Mouse (Mus musculus) right cerebral cortex, adult 18-20 months (tissue): ENCODE measurements at regions not wholly inside any gene's neighbourhood (a gene's known extent, or its start where the extent isn't known, plus 50 kb on each side); places are given as distances from the start of the nearest gene placed in this dataset.

Experiments used
- DNase-seq: peaks from one replicate; pipeline ENCODE4 v3.0.0; 2022; ENCODE audit warnings: mixed read lengths

DNA sequence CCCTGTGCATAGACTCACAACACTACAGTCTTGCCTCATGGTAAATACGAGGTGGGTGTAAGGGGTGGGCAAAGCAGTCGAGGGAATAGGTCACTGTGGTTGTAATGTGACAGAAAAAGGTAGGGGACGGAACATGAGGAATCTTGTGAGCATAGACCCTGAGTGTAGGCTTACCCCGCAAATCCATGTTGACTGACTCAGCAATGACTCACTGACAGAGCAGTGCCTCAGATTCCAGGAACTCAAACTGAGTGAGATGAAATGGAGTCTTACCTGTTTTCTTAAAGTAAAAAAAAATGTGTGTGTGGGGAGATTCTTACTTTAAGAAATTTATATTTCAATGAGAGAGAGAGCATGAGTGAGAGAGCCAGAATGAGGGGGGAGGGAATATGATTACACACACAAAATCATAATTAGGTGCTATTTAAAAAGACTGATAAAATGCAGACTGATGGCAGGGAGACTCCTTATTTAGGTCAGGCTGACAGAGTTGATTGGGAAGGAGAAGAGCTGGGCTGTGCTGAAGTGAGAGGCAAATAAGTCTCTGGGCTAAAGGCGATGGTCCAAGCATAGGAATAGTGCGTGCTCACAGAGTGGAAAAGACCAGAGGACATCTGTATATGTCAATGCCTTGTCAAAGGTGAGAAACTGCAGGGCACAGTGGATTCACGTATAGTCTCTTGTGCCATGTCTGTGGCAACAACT is 631.0 kb upstream of the Fam160b2 start:
- DNase-seq, result peak; percentile 27

DNA sequence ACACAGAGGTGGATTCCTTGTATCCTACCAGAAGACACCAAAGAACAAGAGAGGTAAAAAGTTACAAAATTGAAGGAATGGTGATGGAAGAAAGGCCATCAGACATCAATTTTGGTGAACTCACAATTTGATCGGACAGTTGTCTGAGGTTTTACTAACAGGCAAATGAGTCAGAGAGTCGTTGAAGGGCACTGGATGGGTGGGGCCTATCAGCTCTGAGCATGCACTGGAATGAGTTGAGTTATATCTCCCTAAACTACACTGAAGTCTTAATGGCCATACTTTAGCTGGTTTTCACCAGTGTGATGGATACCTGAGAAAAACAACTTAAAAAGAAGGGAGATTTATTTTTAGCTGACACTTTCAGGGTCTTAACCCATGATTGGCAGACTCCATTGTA is 630.3 kb upstream of the Fam160b2 start:
- DNase-seq, result no peak

DNA sequence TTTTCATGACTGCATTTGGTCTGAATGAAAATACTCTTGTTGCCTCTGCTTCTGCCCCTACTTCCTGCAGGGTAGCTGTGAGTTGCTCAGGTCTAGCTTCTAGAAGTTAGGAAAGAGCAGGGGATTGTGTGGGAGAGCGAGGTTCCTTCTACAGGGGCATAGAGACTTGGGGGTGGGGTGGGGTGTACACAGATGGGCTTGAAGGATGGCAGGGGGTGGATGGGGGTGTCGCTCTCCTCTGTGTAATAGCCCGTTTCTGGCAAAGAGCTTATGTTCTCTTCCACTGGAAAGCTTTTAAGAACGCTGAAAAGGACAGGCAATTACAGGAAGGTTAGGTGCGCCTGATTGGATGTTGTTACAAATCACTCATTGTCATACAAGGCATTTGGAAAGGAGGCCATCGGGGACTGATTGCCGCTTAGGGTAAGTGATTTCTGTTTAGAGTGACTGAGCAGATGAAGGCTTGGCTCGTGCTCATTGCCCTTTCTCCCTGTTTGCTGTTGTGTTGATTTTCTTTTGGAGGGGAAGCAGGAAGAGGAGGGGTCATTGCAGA is 629.3 kb upstream of the Fam160b2 start:
- DNase-seq, result no peak

DNA sequence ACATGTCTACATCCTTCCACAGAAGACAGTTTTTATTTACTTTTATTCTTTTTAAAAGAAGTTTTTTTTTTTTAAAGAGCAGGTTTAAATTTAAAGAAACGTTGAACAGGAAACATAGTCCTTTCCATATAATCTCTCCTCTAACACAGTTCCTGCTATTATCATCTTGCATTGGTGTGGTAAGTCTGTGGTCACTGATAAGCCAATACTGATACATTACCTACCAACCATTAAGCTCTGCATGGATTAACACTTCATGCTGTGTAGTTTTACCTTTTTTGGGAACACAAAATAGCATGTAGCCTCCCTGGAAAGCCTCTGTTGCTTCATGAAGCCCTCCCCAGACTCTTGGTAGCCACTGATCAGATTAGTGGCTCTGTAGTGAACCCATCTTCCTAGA is 617.4 kb upstream of the Fam160b2 start:
- no peak for DNase-seq

DNA sequence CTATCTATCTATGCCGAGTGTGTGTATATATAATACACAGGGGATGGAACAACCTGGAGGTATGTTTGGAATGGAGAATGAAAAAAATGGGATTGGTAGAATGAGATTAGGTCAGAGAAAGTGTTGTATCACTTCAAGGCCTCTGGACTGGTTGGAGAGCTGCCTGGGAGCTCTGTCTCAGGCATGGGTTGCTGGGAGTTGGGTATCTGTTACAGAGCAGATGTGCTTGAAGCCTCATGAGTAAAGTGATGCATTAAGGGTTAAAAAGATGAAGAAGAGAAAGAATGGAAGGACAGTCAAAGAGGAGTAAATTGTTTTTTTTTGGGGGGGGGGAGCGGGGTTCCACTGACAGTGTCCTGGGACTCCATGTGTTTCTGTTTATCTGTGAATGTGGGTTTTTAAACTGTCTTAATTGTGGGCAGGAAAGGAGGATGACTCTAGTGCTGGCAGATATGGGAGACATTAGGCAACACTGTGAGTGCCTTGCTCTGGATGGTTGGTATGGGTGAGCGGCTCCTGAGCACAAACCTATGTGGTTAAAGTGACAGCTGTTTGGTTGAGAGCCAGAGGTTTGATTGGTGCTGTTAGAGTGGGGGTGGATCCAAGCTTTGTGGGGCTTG is 611.8 kb upstream of the Fam160b2 start:
- no peak for DNase-seq

DNA sequence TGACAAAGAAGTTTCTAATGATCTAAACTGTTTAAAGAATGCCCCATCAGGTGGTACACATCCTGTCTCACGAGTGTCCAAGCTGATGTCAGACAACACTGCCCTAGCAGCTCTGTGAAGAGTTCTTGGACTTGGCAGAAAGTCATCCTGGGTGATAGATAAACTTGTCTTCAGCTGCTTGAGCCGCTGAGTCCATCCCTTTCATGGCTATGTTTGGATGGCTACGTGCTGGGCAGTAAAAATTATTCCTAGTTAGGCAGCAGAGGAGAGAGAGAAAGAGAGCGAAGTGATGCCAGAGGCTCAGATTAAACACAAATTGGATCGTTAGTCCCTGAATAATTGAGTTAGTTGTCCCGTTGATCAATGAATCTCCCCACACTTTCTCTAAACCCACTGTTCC is 603.8 kb upstream of the Fam160b2 start:
- no peak for DNase-seq

DNA sequence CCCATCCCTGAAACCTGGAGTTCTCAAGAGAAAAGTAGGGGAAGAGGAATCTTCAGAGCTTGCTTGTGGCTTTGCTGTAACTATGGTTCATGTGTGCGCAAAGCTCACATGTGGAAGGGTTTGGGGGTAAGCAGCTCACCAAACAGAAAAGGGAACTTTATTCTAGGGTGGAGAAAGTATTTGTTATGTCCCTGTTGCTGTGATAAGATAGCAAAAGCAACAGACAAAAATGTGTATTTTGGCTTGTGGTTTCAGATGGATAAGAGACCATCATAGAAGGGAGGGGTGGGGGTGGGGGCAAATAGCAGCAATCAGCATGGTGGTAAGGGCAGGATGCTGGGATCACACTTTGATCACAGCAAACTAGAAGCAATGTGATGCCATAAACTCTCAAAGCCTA is 601.3 kb upstream of the Fam160b2 start:
- no peak for DNase-seq

DNA sequence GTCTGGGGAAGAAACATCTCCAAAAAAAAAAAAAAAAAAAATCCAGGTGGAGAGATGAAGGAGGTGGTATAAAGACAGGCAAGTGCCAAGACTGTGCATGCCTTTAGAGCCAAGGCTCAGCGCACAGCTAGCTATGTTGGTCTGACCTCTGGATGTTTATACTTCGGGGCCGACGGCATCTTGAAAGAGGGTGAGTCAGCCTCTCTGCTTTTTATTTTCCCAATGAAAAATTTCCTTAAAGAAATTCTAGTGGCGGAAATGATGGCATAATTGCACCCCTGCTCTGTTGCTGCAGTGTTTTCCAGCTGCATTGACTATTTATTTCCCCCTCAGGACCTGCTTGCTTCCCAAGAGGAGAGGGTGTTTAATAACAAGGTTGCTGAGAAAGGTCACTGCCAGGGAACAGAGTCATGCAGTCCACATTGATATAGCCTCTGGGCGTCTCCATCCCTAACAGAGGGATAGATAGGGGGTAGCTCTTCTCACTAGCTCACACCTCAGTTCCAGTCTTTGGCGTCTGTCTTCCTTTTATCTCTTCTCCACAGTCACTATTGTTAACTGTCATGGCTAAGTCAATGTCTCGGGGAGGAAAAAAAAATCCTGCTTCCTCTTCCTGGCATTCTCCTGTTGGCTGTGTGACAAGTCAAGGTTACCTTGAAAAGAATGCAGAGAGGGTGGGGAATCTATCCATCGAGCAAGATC is 599.7 kb upstream of the Fam160b2 start:
- no peak for DNase-seq

DNA sequence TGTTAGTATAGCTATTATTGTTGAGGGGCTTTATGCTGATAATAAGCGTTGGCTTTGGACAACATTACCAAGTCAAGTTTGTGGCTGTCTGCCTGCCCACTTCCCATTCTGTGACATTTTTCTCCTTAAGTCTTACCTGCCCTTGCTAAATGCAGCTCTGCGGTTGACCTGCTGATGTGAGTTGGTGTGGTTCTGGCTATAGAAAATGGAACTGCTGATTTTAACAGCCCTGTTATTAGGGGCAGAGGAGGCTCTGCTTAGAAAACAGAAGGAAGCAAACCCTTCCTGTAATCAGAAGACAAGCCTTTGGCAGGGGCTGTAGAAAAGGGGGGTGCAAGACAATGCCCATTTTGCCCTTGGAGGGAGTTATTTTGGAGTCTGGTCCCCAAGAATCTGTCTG is 594.6 kb upstream of the Fam160b2 start:
- no peak for DNase-seq

DNA sequence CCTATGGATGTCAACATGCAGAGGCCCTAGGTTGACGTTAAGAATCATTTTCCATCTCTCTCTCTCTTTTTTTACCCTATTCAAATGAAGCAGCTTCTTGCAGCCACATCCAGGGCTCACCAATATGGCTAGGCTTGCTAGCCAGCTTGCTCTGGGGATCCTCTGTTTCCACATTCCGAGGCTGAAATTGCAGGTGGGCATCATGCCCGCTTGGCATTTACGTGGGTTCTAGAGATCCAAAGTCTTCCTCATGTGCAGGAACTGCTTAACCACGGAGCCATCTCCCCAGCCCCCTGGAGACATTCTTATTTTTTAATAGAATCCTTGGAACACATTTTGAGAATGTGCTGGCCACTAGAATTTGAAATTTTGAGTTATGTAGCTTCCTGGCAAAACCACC is 592.9 kb upstream of the Fam160b2 start:
- DNase-seq, result no peak

DNA sequence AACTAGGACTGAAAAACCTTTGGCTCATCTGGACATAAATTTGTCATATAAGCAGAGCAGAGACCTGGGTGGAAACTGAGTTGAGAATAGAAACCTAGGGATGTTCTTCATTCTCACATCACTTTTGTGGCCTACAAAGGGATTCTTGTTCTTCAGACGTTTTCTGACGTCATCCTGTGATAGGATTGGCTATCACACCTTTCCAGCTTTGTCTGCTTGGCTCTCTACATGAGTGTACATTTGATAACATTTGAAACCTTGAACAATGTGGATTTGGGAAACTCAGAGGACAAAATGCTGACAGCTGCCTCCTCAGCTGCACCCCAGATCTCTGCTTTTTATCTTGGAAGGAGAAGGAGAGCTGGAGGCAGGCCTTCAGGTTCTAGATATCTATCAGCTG is 589.7 kb upstream of the Fam160b2 start:
- no peak for DNase-seq

DNA sequence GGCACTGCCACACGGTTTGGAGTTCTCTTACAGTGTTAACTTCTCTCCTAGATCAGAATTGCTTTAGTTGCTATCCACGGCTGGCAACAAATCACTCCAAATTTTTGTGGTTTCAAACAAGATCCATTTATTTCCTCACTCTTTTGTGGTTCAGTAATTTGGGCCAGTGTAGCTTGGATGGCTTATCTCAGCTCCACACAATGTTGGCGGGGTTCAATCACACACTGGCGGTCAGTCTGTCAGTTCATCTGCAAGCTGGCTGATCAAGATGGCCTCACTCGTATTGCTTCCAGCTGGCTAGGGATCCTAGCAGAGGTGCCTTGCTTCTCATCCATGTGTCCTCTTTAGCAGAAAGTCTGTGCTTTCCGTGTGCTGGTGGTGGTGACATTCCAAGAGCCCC is 577.7 kb upstream of the Fam160b2 start:
- no peak for DNase-seq

DNA sequence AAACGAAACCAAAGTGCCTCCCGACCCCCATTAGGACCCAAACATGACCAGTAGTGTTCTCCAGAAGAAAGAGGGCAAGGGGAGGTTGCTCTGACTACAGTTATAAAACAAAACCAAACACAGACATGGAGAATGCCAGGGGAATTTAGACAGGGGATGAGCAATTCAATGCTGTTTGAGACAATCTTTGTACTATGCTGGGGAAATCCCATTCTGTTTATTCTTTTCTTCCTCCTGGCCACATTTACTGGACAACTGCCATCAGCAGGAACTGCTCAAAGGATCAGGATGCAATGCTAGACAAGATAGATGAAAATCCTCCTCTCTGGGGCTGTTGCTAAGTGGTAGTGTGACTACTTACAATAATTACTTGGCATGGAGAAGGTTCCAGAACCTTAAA is 574.5 kb upstream of the Fam160b2 start:
- DNase-seq, result no peak

DNA sequence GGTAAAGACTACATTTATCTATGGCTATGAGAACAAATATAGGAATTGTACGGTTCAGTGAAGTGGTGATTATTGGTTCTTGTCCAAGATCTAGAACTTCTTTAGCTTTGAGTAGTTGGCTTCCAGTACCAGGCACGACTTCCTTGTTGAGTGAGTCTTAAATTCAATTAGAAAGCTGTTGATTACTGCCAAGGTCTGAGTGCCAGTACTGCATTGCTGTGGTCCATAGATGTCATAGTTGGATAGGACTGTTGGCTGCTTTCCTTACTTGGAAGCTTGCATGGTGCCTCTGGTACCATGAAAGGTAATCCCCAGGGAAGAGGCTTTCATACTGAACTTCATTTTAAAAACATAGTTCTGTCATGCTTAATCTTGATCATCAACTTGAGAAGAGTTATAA is 559.9 kb upstream of the Fam160b2 start:
- DNase-seq, result no peak

DNA sequence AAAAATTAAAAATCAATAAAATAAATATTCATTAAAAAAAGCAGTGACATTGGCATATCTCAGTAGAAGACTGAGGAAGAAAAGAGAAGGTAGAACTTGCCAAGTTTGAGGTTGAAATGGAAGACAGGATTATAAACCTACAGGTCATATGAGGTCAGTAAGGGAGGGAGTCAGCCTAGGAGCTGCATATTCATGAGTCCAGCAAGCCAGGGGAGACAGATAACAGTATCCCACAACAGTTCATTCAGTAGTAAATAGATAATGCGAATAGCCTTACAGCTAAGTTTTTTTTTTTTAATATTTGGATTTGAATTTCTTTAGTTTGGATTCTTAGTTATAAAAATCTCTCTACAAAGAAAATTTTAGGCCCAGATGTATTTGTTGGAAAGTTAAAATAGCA is 542.8 kb upstream of the Fam160b2 start:
- no peak for DNase-seq

DNA sequence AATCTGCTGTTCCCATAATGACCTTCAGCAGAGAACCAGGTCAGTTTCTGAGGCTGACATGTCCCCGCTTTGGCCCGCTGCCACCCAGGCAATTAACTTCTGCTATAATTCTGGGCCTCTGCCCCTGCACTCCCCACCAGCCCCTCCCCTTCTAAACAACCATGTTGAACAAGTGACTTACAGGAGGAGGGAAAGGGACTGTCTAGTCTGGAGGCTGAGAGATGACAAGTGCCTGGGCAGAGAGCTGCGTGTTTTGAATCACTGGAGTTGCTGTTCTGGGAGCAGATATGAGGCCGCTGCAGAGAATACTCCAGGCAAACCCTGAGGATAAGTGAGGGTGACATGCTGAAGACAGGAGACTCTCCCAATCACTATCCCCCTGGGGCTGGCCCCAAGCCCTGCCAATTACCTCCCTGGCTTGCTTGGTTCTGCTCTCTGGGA is 530.2 kb upstream of the Fam160b2 start:
- DNase-seq, result no peak

DNA sequence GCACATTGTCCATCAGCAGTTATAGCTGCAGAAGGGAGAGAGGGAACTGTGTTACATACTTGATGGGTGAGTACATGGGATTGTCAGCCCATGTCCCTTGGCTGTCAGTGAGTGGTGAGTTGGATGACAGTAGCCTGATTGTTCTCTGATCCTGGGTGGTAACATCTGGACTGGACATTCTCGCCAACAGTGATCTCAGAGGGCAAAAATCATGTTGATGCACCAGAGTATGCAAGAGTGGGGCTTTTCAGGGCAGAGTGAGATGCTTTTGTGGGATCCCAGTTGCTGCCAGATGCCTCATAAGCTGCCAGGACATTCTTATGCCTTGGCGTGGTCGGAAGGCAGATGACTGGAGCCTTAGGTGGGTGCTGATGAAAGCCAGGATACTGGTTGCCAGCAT is 528.9 kb upstream of the Fam160b2 start:
- peak; percentile 34 for DNase-seq

DNA sequence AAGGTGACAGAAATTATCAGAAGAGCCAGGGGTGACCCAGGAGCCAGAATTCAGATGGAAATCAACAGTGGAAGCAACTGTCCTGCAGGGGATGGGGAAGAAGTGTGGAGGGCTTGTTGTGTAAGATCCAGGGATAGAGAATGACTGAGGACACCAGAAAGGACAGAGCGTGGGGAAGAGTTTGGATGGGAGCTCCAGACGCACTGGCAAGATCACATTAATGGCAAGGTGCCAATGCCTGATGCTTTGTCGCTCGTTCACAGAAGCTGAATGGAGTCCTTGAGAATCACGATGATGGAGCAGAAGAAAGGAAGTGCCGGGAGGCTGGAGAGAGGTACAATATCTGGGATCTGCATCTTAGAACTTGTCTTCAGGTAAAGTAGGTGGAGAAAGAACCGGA is 519.0 kb upstream of the Fam160b2 start:
- DNase-seq, result no peak

DNA sequence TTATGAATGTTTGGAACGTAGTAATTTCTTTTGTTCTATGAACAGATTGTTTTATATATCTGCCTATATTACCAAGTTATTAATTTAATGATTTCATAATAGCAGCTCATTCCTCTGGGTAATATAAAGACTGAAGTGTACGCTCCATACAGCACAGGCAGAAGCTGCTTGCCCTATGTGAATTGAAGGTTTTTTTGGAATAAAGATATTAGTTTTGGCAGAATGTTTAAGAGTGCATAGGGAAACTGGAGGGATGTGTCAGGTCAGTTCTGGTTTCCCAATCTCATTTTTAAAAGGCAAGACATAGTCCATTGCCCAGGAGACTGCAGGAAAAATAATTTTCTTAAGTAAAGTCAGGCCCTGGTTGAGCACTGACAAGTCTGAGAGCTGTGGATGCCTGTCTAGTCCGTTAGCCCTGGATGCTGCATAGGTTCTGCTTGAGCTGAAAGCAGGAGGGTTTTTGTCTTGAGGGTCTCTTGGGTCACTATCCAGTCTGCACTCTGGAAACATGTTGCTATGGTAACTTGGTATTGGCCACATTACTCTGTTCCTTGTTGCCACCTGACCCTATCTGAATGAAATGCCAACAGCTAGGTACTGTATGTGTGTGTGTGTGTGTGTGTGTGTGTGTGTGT is 516.3 kb upstream of the Fam160b2 start:
- no peak for DNase-seq

DNA sequence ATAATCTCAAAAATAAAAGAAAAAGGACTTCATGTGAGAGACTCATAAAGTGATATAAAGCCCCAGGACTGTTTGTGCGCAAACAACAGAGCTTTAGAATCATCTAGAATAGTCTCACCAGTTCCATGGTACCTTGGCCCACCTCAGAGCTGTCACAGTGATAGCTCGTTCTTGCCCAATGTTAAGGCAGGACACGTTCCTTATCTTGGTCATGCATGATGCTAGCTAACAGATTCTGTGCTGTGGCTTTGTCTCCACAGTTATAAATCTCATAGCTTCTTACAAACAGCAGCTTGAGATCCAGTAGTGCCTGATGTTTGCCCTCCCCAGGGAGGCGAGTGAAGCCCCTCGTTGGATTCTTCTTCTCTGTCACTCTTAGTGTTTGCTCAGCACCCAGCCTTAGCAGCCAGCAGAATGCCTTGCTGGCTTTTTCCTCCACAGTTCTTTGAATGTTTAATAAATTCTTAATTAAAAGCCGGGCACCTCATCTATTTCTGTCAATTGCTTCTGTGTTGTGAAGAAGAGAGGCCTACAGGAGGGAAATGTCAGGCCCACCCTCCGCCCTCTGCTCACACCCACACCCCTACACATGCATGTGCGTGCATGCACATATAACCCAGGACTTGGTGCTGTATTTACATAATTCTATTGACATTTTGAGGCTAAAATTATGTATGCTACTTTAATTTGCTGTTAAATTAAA is 515.6 kb upstream of the Fam160b2 start:
- no peak for DNase-seq

DNA sequence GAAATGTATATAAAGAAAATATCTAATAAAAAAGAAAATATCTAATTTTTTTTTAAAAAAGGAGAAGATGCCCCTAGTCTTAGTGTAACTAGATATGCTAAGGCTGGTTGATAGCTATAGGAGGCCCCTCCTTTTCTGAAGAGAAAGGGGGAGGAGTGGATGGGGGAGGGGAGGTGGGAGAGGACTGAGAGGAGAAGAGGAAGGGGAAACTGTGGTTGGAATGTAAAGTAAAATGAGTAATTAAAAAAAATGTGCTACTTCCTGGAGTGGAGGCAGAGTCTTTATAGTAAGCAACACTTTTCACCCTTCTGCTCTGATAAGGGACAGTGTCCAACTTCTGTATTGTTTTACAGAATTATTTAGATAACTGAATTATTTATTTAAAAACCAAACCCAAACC is 513.6 kb upstream of the Fam160b2 start:
- DNase-seq, result no peak

DNA sequence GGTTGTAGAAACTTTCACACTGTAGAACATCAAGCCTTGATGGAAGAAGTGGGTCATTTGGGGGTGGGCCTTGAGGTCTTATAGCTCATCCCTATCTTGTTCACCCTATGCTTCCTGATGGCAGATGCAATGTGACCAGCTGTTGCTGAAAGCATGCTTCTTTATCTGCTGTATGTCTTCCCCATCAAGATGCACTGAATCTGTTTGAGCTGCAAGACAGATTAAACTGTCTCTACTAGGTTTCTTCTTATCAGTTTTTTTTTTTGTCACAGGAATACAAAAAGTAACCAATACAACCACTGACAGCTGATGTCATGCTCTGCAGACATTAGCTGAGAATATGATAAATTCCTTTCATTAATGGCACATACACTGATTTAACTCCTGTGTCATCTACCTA is 505.0 kb upstream of the Fam160b2 start:
- DNase-seq, result no peak

DNA sequence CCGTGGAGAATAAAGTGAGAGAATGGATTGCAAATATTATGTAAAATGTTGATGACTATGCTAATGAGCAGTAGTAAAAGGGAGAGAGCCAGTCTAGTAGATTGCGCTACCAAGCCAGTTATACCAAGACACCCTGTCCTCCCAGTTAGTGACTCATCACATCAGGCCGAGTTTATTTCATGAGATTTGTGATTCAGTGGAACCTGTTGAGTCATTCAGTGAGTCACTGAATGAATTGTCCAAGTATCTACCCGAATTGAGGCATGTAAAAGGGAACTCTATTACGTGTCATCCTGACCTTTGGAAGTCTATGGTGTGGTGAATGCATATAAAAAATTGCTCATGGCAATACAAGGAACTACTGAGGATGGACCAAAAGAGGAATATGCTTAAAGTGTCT is 504.3 kb upstream of the Fam160b2 start:
- peak; percentile 62 for DNase-seq
